Mouse (Mus musculus): ENCODE data around the gene Rai1.

The Rai1 gene

GRCm38 (mm10) chr11:60155690-60156089 is 50.9 kb downstream of the Rai1 start:
- in situ Hi-C loops (cut with MboI; ENCODE audit: unreplicated experiment in 2 of 2): no loop called here

- in situ Hi-C loops (cut with MboI; ENCODE audit: unreplicated experiment in 2 of 2): no loop called here
These were observed 53.5 kb downstream of the Rai1 start for GRCm38 (mm10) chr11:60158271-60158670.

- in situ Hi-C loops (cut with MboI; ENCODE audit: unreplicated experiment in 2 of 2): loop anchor here in 1 of 2 experiments (5.0 kb wide), 1 partner anchor 33 kb away; no protein-coding TSS in a partner anchor
These were observed 55.1 kb downstream of the Rai1 start for GRCm38 (mm10) chr11:60159955-60160354.

GRCm38 (mm10) chr11:60160454-60161114 is 55.8 kb downstream of the Rai1 start:
- in situ Hi-C loops (cut with MboI; ENCODE audit: unreplicated experiment in 2 of 2): loop anchor here in 1 of 2 experiments (5.0 kb wide), 1 partner anchor 33 kb away; no protein-coding TSS in a partner anchor

GRCm38 (mm10) chr11:60161146-60161874 is 56.5 kb downstream of the Rai1 start:
- in situ Hi-C loops (cut with MboI; ENCODE audit: unreplicated experiment in 2 of 2): loop anchor here in 1 of 2 experiments (5.0 kb wide), 1 partner anchor 34 kb away; no protein-coding TSS in a partner anchor

- in situ Hi-C loops (cut with MboI; ENCODE audit: unreplicated experiment in 2 of 2): loop anchor here in 1 of 2 experiments (5.0 kb wide), 1 partner anchor 35 kb away; no protein-coding TSS in a partner anchor
These were observed 57.7 kb downstream of the Rai1 start for GRCm38 (mm10) chr11:60162547-60162946.

- in situ Hi-C loops (cut with MboI; ENCODE audit: unreplicated experiment in 2 of 2): loop anchor here in 1 of 2 experiments (5.0 kb wide), 1 partner anchor 36 kb away; no protein-coding TSS in a partner anchor
These were observed 58.5 kb downstream of the Rai1 start for GRCm38 (mm10) chr11:60163362-60163761.

- in situ Hi-C loops (cut with MboI; ENCODE audit: unreplicated experiment in 2 of 2): loop anchor here in 1 of 2 experiments (5.0 kb wide), 1 partner anchor 37 kb away; no protein-coding TSS in a partner anchor
These were observed 59.6 kb downstream of the Rai1 start for GRCm38 (mm10) chr11:60164450-60164849.

- in situ Hi-C loops (cut with MboI; ENCODE audit: unreplicated experiment in 2 of 2): no loop called here
These were observed 60.3 kb downstream of the Rai1 start for GRCm38 (mm10) chr11:60165076-60165475.

- in situ Hi-C loops (cut with MboI; ENCODE audit: unreplicated experiment in 2 of 2): no loop called here
These were observed 64.0 kb downstream of the Rai1 start for GRCm38 (mm10) chr11:60168780-60169179.

GRCm38 (mm10) chr11:60172074-60172473 is 67.3 kb downstream of the Rai1 start:
- in situ Hi-C loops (cut with MboI; ENCODE audit: unreplicated experiment in 2 of 2): loop anchor here in 1 of 2 experiments (5.0 kb wide), 1 partner anchor 50 kb away; no protein-coding TSS in a partner anchor

GRCm38 (mm10) chr11:60173606-60174184 is 68.9 kb downstream of the Rai1 start:
- in situ Hi-C loops (cut with MboI; ENCODE audit: unreplicated experiment in 2 of 2): loop anchor here in 1 of 2 experiments (5.0 kb wide), 1 partner anchor 51 kb away; no protein-coding TSS in a partner anchor

- in situ Hi-C loops (cut with MboI; ENCODE audit: unreplicated experiment in 2 of 2): no loop called here
These were observed 70.8 kb downstream of the Rai1 start for GRCm38 (mm10) chr11:60175371-60176181.

- in situ Hi-C loops (cut with MboI; ENCODE audit: unreplicated experiment in 2 of 2): no loop called here
These were observed 71.6 kb downstream of the Rai1 start for GRCm38 (mm10) chr11:60176182-60176974.

- in situ Hi-C loops (cut with MboI; ENCODE audit: unreplicated experiment in 2 of 2): no loop called here
These were observed 72.3 kb downstream of the Rai1 start for GRCm38 (mm10) chr11:60176975-60177657.

- in situ Hi-C loops (cut with MboI; ENCODE audit: unreplicated experiment in 2 of 2): no loop called here
These were observed 73.2 kb downstream of the Rai1 start for GRCm38 (mm10) chr11:60178005-60178404.

- in situ Hi-C loops (cut with MboI; ENCODE audit: unreplicated experiment in 2 of 2): no loop called here
These were observed 73.7 kb downstream of the Rai1 start for GRCm38 (mm10) chr11:60178506-60178905.

GRCm38 (mm10) chr11:60182116-60182670 is 77.4 kb downstream of the Rai1 start:
- in situ Hi-C loops (cut with MboI; ENCODE audit: unreplicated experiment in 2 of 2): no loop called here
